Mouse (Mus musculus) hindbrain, embryonic 15.5 days (tissue): Measurements from ENCODE around the gene Tsga13. TPM values are rescaled to one million over a fixed set of nuclear protein-coding genes. Genes with fewer than 3 reads are reported as not detected.
A peak's percentile ranks its signal among the peaks of the same experiment; 100 is the strongest.

Source experiments
- ATAC-seq: fragments of 200-750 bp; cut with Nextera tagmentation; 2 replicates; pipeline ENCODE4 v1.8.0; 2017; ENCODE audit warnings: low read depth, moderate number of reproducible peaks, moderate TSS enrichment; ENCODE audit not compliant: low FRiP score
- H3K27ac ChIP-seq: fragments of 300-500 bp; sonication (generic); replicated peaks from 2 replicates; pipeline ENCODE4 v1.5.1; 2015; ENCODE audit warnings: mild to moderate bottlenecking, inconsistent platforms
- H3K27me3 ChIP-seq: fragments of 300-500 bp; sonication (generic); 2 replicates; pipeline ENCODE4 v1.6.1; 2015; ENCODE audit warnings: control low read depth, inconsistent platforms
- H3K36me3 ChIP-seq: fragments of 300-500 bp; sonication (generic); 2 replicates; pipeline ENCODE4 v1.6.1; 2015; ENCODE audit warnings: control low read depth, inconsistent platforms
- H3K4me1 ChIP-seq: fragments of 300-500 bp; sonication (generic); replicated peaks from 2 replicates; pipeline ENCODE4 v1.6.1; 2015; ENCODE audit warnings: control low read depth, inconsistent platforms
- H3K4me2 ChIP-seq: fragments of 300-500 bp; sonication (generic); 2 replicates; pipeline ENCODE4 v1.6.1; 2015; ENCODE audit warnings: moderate library complexity, mild to moderate bottlenecking, inconsistent platforms
- H3K4me3 ChIP-seq: fragments of 300-500 bp; sonication (generic); 2 replicates; pipeline ENCODE4 v1.5.1; 2015; ENCODE audit warnings: mild to moderate bottlenecking, inconsistent platforms
- H3K9ac ChIP-seq: fragments of 300-500 bp; sonication (generic); 2 replicates; pipeline ENCODE4 v1.6.1; 2015; ENCODE audit warnings: inconsistent platforms
- H3K9me3 ChIP-seq: fragments of 300-500 bp; sonication (generic); 2 replicates; pipeline ENCODE4 v1.6.1; 2016; ENCODE audit warnings: control low read depth, inconsistent platforms
- WGBS: fragments of 180-500 bp; shearing (Covaris S2); methylation state at CpG from one replicate; pipeline ENCODE4 v1.1.7; 2015; 5-methylcytosine and 5-hydroxymethylcytosine counted together
- polyA plus RNA-seq: library from polyadenylated mRNA; unstranded; fragments of >200 nt; fragmentation: Nextera tagmentation; extraction: Ambion mirVana; gene quantifications from 2 replicates; pipeline ENCODE4 v1.2.1, GENCODE M21; 2015

Tsga13 gene
- polyA plus RNA-seq, result 0.26 TPM in 1 of 2 replicates, not detected in the other

DNA sequence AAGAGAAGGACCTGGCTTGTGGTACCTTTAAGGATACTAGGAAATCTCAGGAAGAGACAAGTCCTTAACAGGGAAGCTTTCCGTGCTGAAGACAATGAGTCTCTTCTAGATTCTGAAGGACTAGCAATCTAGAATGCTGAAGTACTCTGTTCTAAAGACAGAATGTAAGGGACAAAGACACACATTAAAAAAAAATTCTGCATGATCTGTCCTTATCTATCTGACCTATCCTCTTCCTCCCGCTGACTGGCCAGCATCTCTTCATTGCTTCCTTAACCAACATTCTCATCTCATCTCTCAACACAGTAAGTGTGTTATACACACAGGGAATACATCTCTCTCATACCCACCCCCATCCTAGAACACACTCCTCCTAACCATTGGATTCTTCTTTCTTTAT lies at the start of gene Tsga13:
TSS of gene Tsga13 (minus strand) at position 101 of the 400 bp plus-strand sequence.
- Histone ChIP-seq H3K4me1 (no peaks in the 10 kb centered on the region; the same call in 1 of the 2 replicates), H3K27me3 (no peaks in the 10 kb centered on the region), H3K9me3 (no peaks in the 10 kb centered on the region), H3K9ac (no peak within 1 kb of the TSS), H3K4me2 (no peak within 1 kb of the TSS), H3K27ac (no peak within 1 kb of the TSS), H3K36me3 (no peaks in the 10 kb centered on the region), H3K4me3 (no peak within 1 kb of the TSS)
- WGBS, result 93% methylated on average over 2 of the region's 2 CpGs
- ATAC-seq, result no peak

DNA sequence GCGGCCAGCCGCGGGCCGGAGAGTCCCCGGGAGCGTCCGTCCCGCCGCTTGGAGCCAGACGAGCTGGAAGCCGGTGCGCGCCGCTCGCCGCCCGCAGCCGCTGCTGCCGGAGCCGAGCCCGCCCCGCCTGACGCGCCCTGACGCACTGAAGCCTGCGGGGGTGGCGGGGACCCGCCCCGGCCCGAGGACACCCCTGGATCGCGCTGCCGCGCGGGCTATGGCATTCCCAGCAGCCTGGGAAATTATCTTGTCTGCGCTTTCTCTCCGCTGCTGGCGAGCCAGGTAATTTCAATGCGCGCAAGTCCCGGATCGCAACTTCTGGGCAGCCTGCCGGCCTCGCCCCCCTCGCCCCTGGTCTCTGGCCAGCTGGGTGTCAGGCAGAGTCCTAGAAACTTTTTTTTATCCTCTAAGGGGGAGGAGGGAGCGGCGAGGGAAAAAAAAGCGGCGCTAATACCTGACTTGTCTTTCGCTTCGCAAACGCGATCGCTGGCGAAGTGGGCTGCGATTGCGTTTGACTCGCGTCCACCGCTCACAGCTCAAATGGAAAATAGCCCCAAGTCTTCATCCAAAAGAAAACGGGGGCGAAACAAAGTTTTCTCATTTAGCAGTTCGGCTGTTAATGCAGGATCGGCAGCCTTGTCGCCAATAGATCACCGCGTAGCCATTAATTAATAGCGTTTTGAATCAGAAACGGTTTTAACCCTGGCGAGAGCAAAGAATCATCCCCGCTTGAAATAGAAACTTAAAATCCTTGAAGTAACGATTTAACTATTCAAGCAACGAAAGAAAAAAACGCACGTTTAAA lies 43.6 kb upstream of the Tsga13 start, which contains the start of gene Klf14:
TSS of gene Klf14 (minus strand) at position 343 of the 805 bp plus-strand sequence.
- Histone ChIP-seq H3K36me3 (0 out of 2 replicates have a peak, but pooled peaks cover 4% of the 10 kb centered on the region), H3K9me3 (peaks cover 45% of the 10 kb centered on the region), H3K4me2 (peak within 1 kb of the TSS; percentile 67), H3K27me3 (peaks cover 71% of the 10 kb centered on the region), H3K4me3 (peak within 1 kb of the TSS; percentile 42), H3K4me1 (0 out of 2 replicates have a peak, but pooled peaks cover 6% of the 10 kb centered on the region), H3K9ac (peak within 1 kb of the TSS; percentile 21; the same call in 1 of the 2 replicates), H3K27ac (no peak within 1 kb of the TSS)
- WGBS, result under 1% methylated on average over 75 of the region's 75 CpGs
- 0 out of 2 replicates have a peak, but pooled peaks have one; percentile 38 for ATAC-seq

DNA sequence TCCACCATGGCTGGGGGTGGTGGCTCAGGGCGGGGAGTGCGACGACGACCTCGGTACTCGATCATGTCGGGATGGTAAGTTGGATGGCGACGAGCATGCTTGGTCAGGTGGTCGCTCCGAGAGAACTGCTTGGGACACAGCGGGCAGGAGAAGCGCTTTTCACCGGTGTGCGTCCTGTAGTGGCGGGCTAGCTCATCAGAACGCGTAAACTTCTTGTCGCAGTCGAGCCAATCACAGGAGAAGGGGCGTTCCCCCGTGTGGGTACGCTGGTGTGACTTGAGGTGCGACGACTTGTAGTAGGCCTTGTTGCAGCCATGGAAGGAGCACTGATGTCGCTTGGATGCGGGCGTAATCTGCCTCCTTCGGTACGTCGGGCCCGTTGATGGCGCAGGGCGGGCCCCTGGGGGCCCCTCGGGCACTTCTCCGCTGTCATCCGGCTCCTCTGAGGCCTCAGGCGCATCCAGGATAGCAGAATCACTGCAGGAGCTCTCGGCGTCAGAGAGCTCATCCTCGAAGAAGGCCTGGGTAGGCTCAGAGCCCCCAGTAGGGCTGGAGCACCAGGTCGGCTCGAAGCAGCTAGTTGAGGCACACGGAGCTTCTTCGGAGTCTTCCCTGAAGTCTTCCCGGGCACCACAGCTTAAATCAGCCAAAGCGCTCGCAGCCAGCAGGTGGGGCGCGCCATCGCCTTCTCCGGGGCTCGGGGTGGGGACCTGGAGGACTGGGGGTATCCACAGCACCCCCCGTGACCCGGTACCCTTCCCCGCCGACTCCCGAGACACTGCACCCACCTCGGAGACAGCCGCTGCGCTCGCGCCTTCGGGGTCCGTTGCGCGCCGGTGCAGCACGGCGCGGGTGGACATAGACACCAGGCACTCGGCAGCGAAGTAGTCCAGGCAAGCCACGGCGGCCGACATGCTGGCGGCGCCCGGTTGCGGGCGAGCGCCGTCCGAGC lies 42.7 kb upstream of the Tsga13 start:
- peak overlapping the region; percentile 67 for H3K4me2 ChIP-seq
- H3K36me3 ChIP-seq, result 0 out of 2 replicates have a peak, but pooled peaks cover 4% of the 10 kb centered on the region
- no peak overlapping the region for H3K9ac ChIP-seq
- peaks cover 45% of the 10 kb centered on the region for H3K9me3 ChIP-seq
- H3K27ac ChIP-seq, result no peak overlapping the region
- 2% methylated on average over 84 of the region's 84 CpGs for WGBS
- H3K4me1 ChIP-seq, result 0 out of 2 replicates have a peak, but pooled peaks cover 6% of the 10 kb centered on the region
- ATAC-seq, result no peak
- H3K27me3 ChIP-seq, result peaks cover 65% of the 10 kb centered on the region
- H3K4me3 ChIP-seq, result peak overlapping the region; percentile 42

DNA sequence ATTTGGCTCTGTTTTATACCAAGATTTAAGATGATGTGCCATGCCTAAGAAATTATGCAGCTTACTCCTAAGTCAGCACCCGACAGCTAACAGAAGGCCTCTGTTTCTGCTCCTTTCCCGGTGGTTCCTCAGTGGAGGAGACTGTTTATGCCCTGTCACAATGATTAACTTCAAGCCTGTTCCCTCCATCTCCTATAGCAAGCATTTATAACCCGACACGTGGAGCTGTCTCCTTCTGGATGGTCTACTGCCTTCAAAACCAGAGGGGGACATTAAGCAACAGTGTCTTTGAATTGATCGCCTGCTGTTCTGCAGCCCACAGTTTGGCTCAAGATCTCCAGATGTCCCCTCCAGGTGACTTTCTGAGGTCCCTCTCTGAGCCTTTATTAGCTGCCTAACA lies 23.9 kb upstream of the Tsga13 start:
- H3K27ac ChIP-seq, result no peak overlapping the region
- ATAC-seq, result no peak
- no peak overlapping the region for H3K9ac ChIP-seq
- 68% methylated on average over 5 of the region's 5 CpGs for WGBS
- H3K4me3 ChIP-seq, result no peak overlapping the region
- no peak overlapping the region for H3K4me2 ChIP-seq
- H3K9me3 ChIP-seq, result no peaks in the 10 kb centered on the region
- no peaks in the 10 kb centered on the region for H3K27me3 ChIP-seq
- H3K36me3 ChIP-seq, result no peaks in the 10 kb centered on the region
- no peaks in the 10 kb centered on the region for H3K4me1 ChIP-seq

DNA sequence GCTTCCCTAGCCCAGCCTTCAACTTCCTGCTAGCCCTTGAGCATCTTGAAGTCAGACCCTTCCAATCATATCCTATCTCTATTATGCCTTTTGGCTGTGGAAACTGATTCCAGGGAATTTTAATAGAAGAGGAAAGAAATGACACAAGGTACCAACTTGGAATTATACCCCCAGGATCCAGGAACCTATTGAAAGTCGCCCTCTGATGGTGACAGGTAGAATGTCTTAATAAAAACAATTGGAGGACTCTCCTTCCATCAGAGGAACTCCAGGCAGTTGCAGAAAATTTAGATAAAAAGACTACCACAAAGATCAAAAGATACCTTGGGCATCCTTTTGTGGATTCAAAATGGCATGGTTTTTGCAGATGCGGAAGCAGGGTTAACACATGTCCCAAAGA lies 7.4 kb upstream of the Tsga13 start:
- Histone ChIP-seq H3K9ac (no peak overlapping the region), H3K27me3 (no peaks in the 10 kb centered on the region), H3K9me3 (no peaks in the 10 kb centered on the region), H3K27ac (no peak overlapping the region), H3K4me1 (peaks cover 3% of the 10 kb centered on the region; the same call in 1 of the 2 replicates), H3K4me3 (no peak overlapping the region), H3K36me3 (no peaks in the 10 kb centered on the region), H3K4me2 (no peak overlapping the region)
- 49% methylated on average over 2 of the region's 2 CpGs for WGBS
- ATAC-seq, result no peak

DNA sequence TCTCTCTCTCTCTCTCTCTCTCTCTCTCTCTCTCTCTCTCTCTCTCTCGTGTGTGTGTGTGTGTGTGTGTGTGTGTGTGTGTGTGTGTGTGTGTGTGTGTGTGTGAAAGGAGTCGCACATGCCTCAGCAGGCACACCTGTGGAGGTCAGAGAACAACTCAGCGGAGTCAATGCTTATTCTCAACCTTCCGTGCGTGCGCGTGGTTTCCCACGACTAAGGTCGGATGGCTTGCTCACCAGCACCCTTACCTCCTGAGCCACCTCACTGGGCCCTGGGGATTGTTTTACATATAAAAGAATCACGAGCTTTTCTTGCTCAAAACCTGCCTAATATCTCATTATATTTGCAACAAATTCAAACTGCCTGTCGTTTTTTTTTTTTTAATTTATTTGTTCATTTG lies 6.5 kb upstream of the Tsga13 start:
- H3K4me3 ChIP-seq, result no peak overlapping the region
- H3K36me3 ChIP-seq, result no peaks in the 10 kb centered on the region
- no peak overlapping the region for H3K27ac ChIP-seq
- WGBS, result 70% methylated on average over 10 of the region's 11 CpGs
- ATAC-seq, result no peak
- H3K27me3 ChIP-seq, result no peaks in the 10 kb centered on the region
- H3K9me3 ChIP-seq, result no peaks in the 10 kb centered on the region
- H3K9ac ChIP-seq, result no peak overlapping the region
- peaks cover 3% of the 10 kb centered on the region; the same call in 1 of the 2 replicates for H3K4me1 ChIP-seq
- H3K4me2 ChIP-seq, result peak overlapping the region; percentile 51

DNA sequence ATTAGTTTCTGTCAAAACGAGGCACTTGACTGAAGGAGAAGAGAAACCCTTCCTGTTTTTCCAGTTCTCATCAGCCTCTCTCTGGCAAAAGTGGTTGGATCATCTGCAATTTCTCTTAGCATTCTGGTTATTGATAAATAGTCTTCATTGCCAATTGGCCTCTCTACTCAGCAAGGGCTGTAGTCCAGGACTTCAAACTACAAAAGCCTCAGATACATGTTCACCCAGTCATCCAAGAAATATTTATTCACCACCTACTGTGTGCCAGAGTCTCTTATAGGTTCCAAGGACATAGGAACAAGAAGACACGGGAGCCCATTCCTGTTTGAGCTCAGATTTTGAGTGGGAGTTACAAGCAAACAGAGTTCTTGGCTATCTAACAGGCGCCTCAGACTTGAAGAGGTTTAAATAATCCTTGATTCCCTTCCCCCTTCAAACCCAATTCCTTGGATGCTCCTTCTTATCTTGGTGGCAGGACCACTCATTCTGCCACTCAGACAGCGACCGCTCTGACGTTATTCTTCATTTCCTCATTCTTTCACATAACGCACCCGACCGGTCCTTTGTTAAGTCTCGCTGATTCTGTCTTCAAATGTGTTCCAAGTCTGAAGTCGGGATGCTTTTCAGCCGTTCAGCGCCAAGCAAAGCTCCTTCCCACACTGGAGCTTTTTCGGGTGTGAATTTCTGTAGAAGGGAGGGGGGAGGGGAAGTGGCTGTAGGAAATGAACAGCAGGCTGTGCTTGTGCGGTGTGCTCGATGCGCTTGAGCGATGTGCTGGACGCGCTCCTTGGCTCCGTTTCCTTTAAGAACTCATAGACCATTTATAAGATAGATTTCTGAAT lies 5.7 kb upstream of the Tsga13 start:
- Histone ChIP-seq H3K9me3 (no peaks in the 10 kb centered on the region), H3K9ac (peak overlapping the region; percentile 6; the same call in 1 of the 2 replicates)
- ATAC-seq, result peak; percentile 72; the same call in 1 of the 2 replicates

DNA sequence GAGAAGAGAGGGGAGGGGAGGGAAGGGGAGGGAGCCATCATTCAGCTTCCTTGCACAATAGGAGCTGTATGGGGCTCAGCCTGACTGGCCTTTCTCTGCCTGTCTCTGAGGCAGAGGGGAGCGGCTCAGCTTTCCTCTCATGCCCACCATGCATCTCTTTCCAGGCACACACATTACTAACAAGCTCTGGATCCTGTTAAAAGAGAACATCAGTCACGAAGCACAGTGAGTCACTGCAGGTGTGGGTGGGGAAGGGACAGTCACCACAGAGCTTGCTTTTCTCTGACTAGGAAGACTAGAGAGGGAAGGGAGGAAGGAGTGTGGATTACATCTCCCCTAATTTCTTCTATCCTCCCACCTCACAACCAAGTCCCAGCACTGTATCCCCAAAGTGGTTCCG lies 7.4 kb downstream of the Tsga13 start:
- 0 out of 2 replicates have a peak overlapping the region, but pooled peaks have one; percentile 34 for H3K27ac ChIP-seq
- no peak overlapping the region for H3K4me3 ChIP-seq
- H3K9me3 ChIP-seq, result no peaks in the 10 kb centered on the region
- no peak overlapping the region for H3K4me2 ChIP-seq
- no peaks in the 10 kb centered on the region for H3K27me3 ChIP-seq
- H3K36me3 ChIP-seq, result no peaks in the 10 kb centered on the region
- H3K4me1 ChIP-seq, result 0 out of 2 replicates have a peak, but pooled peaks cover 3% of the 10 kb centered on the region
- WGBS, result 46% methylated on average over 3 of the region's 3 CpGs
- ATAC-seq, result no peak
- H3K9ac ChIP-seq, result no peak overlapping the region

More for the DNA sequence above, 5.7 kb upstream of the Tsga13 start:
- WGBS, result 32% methylated on average over 21 of the region's 21 CpGs
- Histone ChIP-seq H3K36me3 (no peaks in the 10 kb centered on the region), H3K4me2 (peak overlapping the region; percentile 51), H3K4me3 (peak overlapping the region; percentile 30), H3K4me1 (peaks cover 3% of the 10 kb centered on the region; the same call in 1 of the 2 replicates), H3K27ac (peak overlapping the region; percentile 19; the same call in 1 of the 2 replicates), H3K27me3 (no peaks in the 10 kb centered on the region)

DNA sequence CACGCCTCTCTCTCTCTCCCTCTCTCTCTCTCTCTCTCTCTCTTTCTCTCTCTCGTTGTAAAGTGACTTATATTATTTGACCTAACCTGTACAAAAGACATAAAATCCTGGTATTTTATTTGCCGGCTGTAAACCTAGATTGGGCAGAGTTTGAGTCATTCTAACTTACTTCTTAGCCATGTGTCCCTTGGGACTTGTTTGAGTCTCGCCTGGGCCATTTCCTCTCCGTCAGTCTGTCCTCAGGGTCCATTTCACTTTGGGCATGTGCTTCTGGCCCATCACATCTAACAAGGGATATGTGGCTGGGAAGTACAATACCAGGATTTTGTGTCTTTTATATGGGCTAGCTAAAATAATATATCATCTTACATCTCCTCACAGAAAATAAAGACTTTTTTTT lies 10.5 kb downstream of the Tsga13 start:
- Histone ChIP-seq H3K27me3 (no peaks in the 10 kb centered on the region), H3K4me1 (0 out of 2 replicates have a peak, but pooled peaks cover 3% of the 10 kb centered on the region), H3K27ac (no peak overlapping the region), H3K4me2 (no peak overlapping the region), H3K4me3 (no peak overlapping the region), H3K36me3 (no peaks in the 10 kb centered on the region), H3K9ac (no peak overlapping the region), H3K9me3 (no peaks in the 10 kb centered on the region)
- ATAC-seq, result no peak
- 75% methylated on average over 5 of the region's 5 CpGs for WGBS

DNA sequence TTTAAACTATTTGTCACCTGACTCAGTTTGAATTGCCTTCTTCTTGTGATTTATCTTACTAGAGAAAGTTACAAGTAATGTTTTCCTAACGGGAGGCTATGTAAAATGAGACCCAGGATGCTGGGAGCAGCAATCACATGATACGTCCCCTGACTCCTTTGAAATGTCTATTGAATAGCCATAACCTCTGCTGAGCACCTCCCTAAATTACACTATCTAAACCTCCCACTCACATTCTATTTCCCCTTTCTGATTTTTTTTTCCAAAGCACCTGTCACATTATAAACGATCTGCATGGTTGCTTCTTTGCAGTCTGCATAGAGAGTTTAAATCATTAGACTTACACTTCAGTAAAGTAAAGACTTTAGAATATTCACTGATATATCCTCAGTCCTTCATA lies 11.3 kb downstream of the Tsga13 start:
- Histone ChIP-seq H3K9me3 (no peaks in the 10 kb centered on the region), H3K36me3 (no peaks in the 10 kb centered on the region), H3K27ac (no peak overlapping the region), H3K4me3 (no peak overlapping the region), H3K27me3 (no peaks in the 10 kb centered on the region), H3K4me1 (0 out of 2 replicates have a peak, but pooled peaks cover 3% of the 10 kb centered on the region), H3K9ac (no peak overlapping the region), H3K4me2 (no peak overlapping the region)
- ATAC-seq, result no peak
- WGBS, result 61% methylated on average over 3 of the region's 3 CpGs

DNA sequence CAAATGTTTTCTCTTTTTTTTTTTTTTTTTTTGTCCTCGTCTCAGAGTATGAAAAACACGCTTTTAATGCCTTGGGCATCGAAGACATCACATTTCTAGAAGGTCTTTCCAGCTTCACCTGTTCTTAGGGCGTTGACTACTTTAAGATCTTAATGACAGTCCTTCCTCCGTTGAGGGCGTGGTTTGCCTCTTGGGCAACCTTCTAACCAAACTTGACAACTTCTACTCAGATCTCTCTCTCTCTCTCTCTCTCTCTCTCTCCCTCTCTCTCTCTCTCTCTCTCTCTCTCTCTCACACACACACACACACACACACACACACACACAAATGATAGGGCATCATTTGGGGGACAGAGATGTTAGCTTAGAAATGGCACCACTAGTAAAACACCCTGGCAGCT lies 17.9 kb downstream of the Tsga13 start:
- Histone ChIP-seq H3K9ac (no peak overlapping the region), H3K36me3 (no peaks in the 10 kb centered on the region), H3K4me2 (no peak overlapping the region), H3K27me3 (no peaks in the 10 kb centered on the region), H3K4me1 (peaks cover 15% of the 10 kb centered on the region), H3K9me3 (no peaks in the 10 kb centered on the region), H3K4me3 (0 out of 2 replicates have a peak overlapping the region, but pooled peaks have one; percentile 80), H3K27ac (no peak overlapping the region)
- WGBS, result 76% methylated on average over 6 of the region's 6 CpGs
- no peak for ATAC-seq
